Mouse (Mus musculus): ENCODE results near the gene Tnni1.

DNA sequence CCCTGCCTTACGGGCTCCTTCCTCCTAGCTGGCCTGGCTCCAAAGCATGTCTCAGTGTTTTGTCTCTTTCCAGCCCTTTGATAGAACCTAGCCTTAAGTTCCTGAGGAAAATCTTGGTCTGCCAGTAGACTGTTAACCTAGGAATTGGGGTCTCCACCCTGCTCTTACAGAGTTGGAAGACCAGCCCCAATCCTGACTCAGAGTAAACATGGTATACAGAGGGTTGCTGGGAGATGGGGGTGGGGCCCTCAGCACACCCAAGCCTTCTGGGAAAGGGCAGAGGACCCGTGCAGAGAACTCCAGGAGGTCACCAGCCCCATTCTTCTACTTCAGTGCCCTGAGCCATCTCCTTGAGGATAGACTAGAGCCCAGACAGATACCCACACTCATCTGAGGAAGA is 33.4 kb downstream of the Tnni1 start:
- TF ChIP-seq CTCF (IDR thresholded peaks at IDR 0.05; ENCODE audit: low read depth), result no peak
- no peak for TF ChIP-seq EP300 (IDR thresholded peaks at IDR 0.05; ENCODE audit: low read depth)

Measured in liver, embryonic 14.5 days (tissue).